Mouse (Mus musculus) hindbrain, embryonic 12.5 days (tissue): ENCODE data around the gene Mrps10. TPM values are rescaled to one million over a fixed set of nuclear protein-coding genes. Genes with fewer than 3 reads are reported as not detected.
"Not testable (repeated sequence)": the region's sequence is repeated elsewhere in the genome, so short reads cannot be mapped to it uniquely, and the experiment has no call there.

ENCODE experiments used
- ATAC-seq: fragments of 200-750 bp; cut with Nextera tagmentation; 2 replicates; pipeline ENCODE4 v1.8.0; 2017; ENCODE audit warnings: moderate TSS enrichment; ENCODE audit not compliant: low FRiP score
- H3K27ac ChIP-seq: fragments of 300-500 bp; sonication (generic); 2 replicates; pipeline ENCODE4 v1.5.1; 2016; ENCODE audit warnings: mild to moderate bottlenecking
- H3K27me3 ChIP-seq: fragments of 300-500 bp; sonication (generic); 2 replicates; pipeline ENCODE4 v1.6.1; 2016; ENCODE audit warnings: mild to moderate bottlenecking
- H3K36me3 ChIP-seq: fragments of 300-500 bp; sonication (generic); 2 replicates; pipeline ENCODE4 v1.6.1; 2016; ENCODE audit warnings: mild to moderate bottlenecking
- H3K4me1 ChIP-seq: fragments of 300-500 bp; sonication (generic); 2 replicates; pipeline ENCODE4 v1.6.1; 2016
- H3K4me2 ChIP-seq: fragments of 300-500 bp; sonication (generic); replicated peaks from 2 replicates; pipeline ENCODE4 v1.6.1; 2016; ENCODE audit warnings: mild to moderate bottlenecking
- H3K4me3 ChIP-seq: fragments of 300-500 bp; sonication (generic); 2 replicates; pipeline ENCODE4 v1.5.1; 2016; ENCODE audit warnings: mild to moderate bottlenecking
- H3K9ac ChIP-seq: fragments of 300-500 bp; sonication (generic); 2 replicates; pipeline ENCODE4 v1.6.1; 2016; ENCODE audit warnings: mild to moderate bottlenecking, moderate library complexity
- H3K9me3 ChIP-seq: fragments of 300-500 bp; sonication (generic); replicated peaks from 2 replicates; pipeline ENCODE4 v1.6.1; 2016; ENCODE audit warnings: mild to moderate bottlenecking
- WGBS: fragments of 180-500 bp; shearing (Covaris S2); methylation state at CpG from one replicate; pipeline ENCODE4 v1.1.7; 2016; 5-methylcytosine and 5-hydroxymethylcytosine counted together
- polyA plus RNA-seq: library from polyadenylated mRNA; unstranded; fragments of >200 nt; fragmentation: Nextera tagmentation; extraction: Ambion mirVana; gene quantifications from 2 replicates; pipeline ENCODE4 v1.2.1, GENCODE M21; 2016

Mrps10 gene
- polyA plus RNA-seq, 1 experiment from 2014 or later = 69.3 TPM

DNA sequence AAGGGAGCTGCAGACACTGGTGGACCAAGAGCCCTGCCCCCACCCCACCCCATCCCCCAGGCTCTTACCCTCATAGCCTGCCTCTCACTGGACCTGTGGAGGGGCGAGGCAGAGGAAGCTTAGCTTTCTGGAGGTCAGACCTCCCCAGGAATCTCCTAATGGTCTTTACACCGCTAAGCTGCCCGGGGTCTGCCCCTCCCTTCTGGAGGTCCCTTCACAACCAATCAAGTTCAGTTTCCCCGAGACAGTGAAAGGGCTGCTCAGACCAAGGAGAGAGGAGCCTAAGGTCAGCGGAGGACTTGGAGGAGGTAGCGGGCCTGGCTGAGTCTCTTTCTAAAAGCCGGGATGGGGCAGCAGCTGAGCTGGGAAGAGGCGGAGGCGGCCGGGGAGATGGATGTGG, 16.5 kb downstream of the Mrps10 start, which contains the start of gene Guca1b:
Gene Guca1b (plus strand): TSS at position 249 of the 400 bp plus-strand sequence.
- H3K4me3 ChIP-seq = no peak within 1 kb of the TSS
- no peak within 1 kb of the TSS for H3K9ac ChIP-seq
- H3K4me2 ChIP-seq = no peak within 1 kb of the TSS
- no peaks in the 10 kb centered on the region for H3K4me1 ChIP-seq
- H3K27ac ChIP-seq = no peak within 1 kb of the TSS
- H3K9me3 ChIP-seq = peaks cover 7% of the 10 kb centered on the region; the same call in 1 of the 2 replicates
- H3K27me3 ChIP-seq = no peaks in the 10 kb centered on the region
- peaks cover 22% of the 10 kb centered on the region for H3K36me3 ChIP-seq
- 49% methylated on average over 10 of the region's 10 CpGs for WGBS
- no peak for ATAC-seq

- Histone ChIP-seq H3K36me3 (peaks cover 6% of the 10 kb centered on the region; the same call in 1 of the 2 replicates), H3K4me1 (no peaks in the 10 kb centered on the region), H3K9ac (no peak overlapping the region), H3K4me2 (no peak overlapping the region), H3K4me3 (no peak overlapping the region), H3K27ac (no peak overlapping the region), H3K27me3 (no peaks in the 10 kb centered on the region), H3K9me3 (peaks cover 7% of the 10 kb centered on the region; the same call in 1 of the 2 replicates)
- ATAC-seq = no peak
- WGBS = 71% methylated on average over 4 of the region's 4 CpGs
These were observed 18.0 kb downstream of the Mrps10 start for GRCm38 (mm10) chr17:47386649-47387048.

GRCm38 (mm10) chr17:47394223-47394869, 25.7 kb downstream of the Mrps10 start:
- peaks cover 11% of the 10 kb centered on the region for H3K4me1 ChIP-seq
- no peaks in the 10 kb centered on the region for H3K9me3 ChIP-seq
- 21% methylated on average over 24 of the region's 24 CpGs for WGBS
- H3K4me3 ChIP-seq = peak overlapping the region; percentile 1; the same call in 1 of the 2 replicates
- 0 out of 2 replicates have a peak overlapping the region, but pooled peaks have one; percentile 35 for H3K9ac ChIP-seq
- peak overlapping the region; percentile 44 for H3K4me2 ChIP-seq
- H3K27ac ChIP-seq = no peak overlapping the region
- no peak for ATAC-seq
- H3K27me3 ChIP-seq = peaks cover 38% of the 10 kb centered on the region
- no peaks in the 10 kb centered on the region for H3K36me3 ChIP-seq

DNA sequence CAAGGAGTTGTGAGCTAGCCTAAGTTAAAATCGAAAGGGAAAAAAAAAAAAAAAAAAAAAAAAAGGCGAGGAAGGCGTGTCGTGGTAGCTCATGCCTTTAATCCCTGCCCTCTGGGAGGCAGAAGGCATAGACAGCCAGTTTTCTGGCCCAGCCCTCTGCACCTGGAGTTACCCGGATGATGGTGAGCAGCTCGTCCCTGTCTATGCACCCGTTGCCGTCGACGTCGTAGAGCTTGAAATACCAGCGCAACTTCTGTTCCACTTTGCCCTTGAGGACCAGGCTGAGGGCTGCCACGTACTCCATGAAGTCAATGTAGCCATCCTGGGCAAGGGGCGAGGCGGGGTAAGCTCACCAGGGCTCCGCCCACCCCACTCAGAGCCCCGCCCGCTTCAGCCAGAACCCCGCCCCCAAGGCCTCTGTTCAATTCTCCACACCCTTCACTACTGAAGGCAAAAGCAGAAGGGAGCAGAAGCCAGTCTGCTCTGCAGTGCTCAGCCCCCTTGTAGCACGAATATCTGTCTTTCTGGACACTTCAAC, 26.8 kb downstream of the Mrps10 start:
- no peaks in the 10 kb centered on the region for H3K36me3 ChIP-seq
- peaks cover 11% of the 10 kb centered on the region for H3K4me1 ChIP-seq
- H3K4me2 ChIP-seq = peak overlapping the region; percentile 44
- H3K4me3 ChIP-seq = peak overlapping the region; percentile 20
- 4% methylated on average over 20 of the region's 20 CpGs for WGBS
- no peak overlapping the region for H3K9ac ChIP-seq
- peak; percentile 83 for ATAC-seq
- H3K27ac ChIP-seq = no peak overlapping the region
- no peaks in the 10 kb centered on the region for H3K9me3 ChIP-seq
- H3K27me3 ChIP-seq = peaks cover 38% of the 10 kb centered on the region

DNA sequence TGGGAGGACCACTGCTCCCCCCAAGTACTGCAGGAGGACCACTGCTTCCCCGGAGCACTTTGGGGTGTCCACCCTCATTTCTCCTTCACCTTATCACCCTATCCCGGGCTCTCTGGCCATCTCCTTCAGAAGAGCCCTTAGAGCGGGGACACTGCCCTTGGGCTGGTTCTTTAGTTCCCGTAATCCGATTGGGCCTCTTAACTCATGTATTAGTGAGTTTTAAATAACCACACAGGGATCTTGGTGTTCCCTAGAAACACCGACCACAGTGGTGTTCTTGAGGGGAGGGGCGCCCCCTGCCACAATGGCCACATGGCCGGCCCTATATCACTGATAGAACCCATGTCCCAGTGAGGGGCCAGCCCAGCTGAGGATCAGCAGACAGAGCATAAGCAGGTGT, 30.4 kb downstream of the Mrps10 start:
- H3K36me3 ChIP-seq = no peaks in the 10 kb centered on the region
- H3K4me2 ChIP-seq = no peak overlapping the region
- WGBS = 89% methylated on average over 8 of the region's 8 CpGs
- H3K9me3 ChIP-seq = no peaks in the 10 kb centered on the region
- no peak overlapping the region for H3K4me3 ChIP-seq
- H3K9ac ChIP-seq = no peak overlapping the region
- ATAC-seq = no peak
- no peak overlapping the region for H3K27ac ChIP-seq
- peaks cover 31% of the 10 kb centered on the region for H3K27me3 ChIP-seq
- peaks cover 11% of the 10 kb centered on the region for H3K4me1 ChIP-seq

DNA sequence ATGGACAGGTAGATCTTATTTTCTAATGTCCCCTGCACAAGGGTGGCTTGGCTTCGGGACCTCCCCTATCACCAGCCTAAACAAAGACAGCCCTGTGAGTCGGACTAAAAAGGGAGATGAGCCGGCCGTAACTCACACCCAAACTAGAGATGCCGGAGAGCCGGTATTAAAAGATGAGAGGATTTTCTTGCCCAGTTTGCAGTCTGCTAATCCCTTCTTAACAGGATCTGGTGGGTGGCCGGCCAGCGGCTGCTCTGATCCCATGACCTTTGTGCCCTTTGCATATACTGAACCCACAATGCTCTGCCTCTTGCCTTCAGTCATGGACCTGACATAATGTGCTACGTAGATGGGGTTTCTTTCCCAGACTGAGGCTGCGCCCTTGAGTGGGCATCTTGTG, 31.8 kb downstream of the Mrps10 start, which contains the start of gene Guca1a:
Gene Guca1a (minus strand): TSS at position 134 of the 400 bp plus-strand sequence.
- H3K4me2 ChIP-seq = no peak within 1 kb of the TSS
- H3K36me3 ChIP-seq = no peaks in the 10 kb centered on the region
- WGBS = 65% methylated on average over 10 of the region's 10 CpGs
- H3K27me3 ChIP-seq = peaks cover 23% of the 10 kb centered on the region
- no peak within 1 kb of the TSS for H3K4me3 ChIP-seq
- no peak within 1 kb of the TSS for H3K27ac ChIP-seq
- ATAC-seq = no peak
- no peak within 1 kb of the TSS for H3K9ac ChIP-seq
- 0 out of 2 replicates have a peak, but pooled peaks cover 3% of the 10 kb centered on the region for H3K4me1 ChIP-seq
- no peaks in the 10 kb centered on the region for H3K9me3 ChIP-seq

- Histone ChIP-seq H3K4me3 (no peak overlapping the region), H3K4me1 (no peaks in the 10 kb centered on the region), H3K27me3 (peaks cover 44% of the 10 kb centered on the region), H3K9me3 (no peaks in the 10 kb centered on the region), H3K36me3 (no peaks in the 10 kb centered on the region), H3K9ac (no peak overlapping the region), H3K4me2 (no peak overlapping the region), H3K27ac (no peak overlapping the region)
- ATAC-seq = no peak
- 68% methylated on average over 10 of the region's 10 CpGs for WGBS
These were observed 39.2 kb downstream of the Mrps10 start for GRCm38 (mm10) chr17:47407717-47408557.

- no peak for ATAC-seq
These were observed 39.8 kb downstream of the Mrps10 start for GRCm38 (mm10) chr17:47408558-47408898.

DNA sequence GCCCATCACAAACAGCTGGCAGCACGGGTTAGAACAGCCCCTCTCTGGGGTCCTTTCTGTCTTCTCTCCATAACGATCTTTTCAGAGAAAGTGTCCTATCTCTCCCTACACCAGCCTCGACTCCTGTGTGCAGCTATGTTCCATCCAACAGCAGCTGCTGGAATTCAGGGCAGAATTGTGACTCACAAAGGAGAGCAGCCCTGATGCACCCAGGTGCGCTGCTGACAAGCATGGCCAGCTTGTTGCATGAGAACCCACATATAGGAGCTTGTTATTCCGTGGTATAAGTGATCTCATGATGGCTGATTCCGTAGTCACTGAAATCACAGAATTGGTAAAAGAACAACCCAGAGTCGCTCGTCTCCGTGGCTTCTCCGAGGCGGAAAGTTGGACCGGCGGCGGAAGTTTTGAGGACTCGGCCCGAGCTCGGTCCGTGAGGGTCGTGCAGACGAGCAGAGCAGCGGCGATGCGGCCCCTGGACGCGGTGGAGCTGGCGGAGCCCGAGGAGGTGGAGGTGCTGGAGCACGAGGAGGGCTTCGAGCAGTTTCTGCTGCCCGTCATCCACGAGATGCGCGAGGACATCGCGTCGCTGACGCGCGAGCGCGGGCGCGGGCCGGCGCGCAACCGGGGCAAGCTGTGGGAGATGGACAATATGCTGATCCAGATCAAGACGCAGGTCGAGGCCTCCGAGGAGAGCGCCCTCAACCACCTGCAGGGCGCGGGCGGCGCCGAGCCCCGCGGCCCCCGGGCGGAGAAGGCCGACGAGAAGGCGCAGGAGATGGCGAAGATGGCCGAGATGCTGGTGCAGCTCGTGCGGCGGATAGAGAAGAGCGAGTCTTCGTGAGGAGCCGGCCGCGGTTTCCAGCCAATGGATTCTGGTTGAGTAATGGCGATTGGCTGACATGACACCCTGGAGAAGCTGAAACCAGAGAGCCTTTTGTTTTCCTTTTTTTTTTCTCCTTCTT, 41.5 kb downstream of the Mrps10 start:
- not testable (repeated sequence) for H3K27ac ChIP-seq, H3K4me1 ChIP-seq, H3K9me3 ChIP-seq, H3K36me3 ChIP-seq
- ATAC-seq = 0 out of 2 replicates have a peak, but pooled peaks have one; percentile 19
- WGBS = 3% methylated on average over 74 of the region's 74 CpGs
- H3K9ac ChIP-seq = 0 out of 2 replicates have a peak overlapping the region, but pooled peaks have one; percentile 43
- peak overlapping the region; percentile 60 for H3K4me2 ChIP-seq
- peaks cover 48% of the 10 kb centered on the region for H3K27me3 ChIP-seq
- H3K4me3 ChIP-seq = peak overlapping the region; percentile 35

More at GRCm38 (mm10) chr17:47408558-47408898, 39.8 kb downstream of the Mrps10 start:
- H3K27me3 ChIP-seq = peaks cover 50% of the 10 kb centered on the region
- no peak overlapping the region for H3K9ac ChIP-seq
- H3K36me3 ChIP-seq = no peaks in the 10 kb centered on the region
- H3K27ac ChIP-seq = no peak overlapping the region
- H3K4me2 ChIP-seq = no peak overlapping the region
- no peaks in the 10 kb centered on the region for H3K9me3 ChIP-seq
- WGBS = 27% methylated on average over 8 of the region's 8 CpGs
- no peaks in the 10 kb centered on the region for H3K4me1 ChIP-seq
- no peak overlapping the region for H3K4me3 ChIP-seq

- H3K9ac ChIP-seq = no peak overlapping the region
- H3K27ac ChIP-seq = no peak overlapping the region
- no peak overlapping the region for H3K4me2 ChIP-seq
- no peaks in the 10 kb centered on the region for H3K4me1 ChIP-seq
- no peaks in the 10 kb centered on the region for H3K36me3 ChIP-seq
- WGBS = 65% methylated on average over 2 of the region's 2 CpGs
- no peaks in the 10 kb centered on the region; the same call in 1 of the 2 replicates for H3K27me3 ChIP-seq
- H3K9me3 ChIP-seq = no peaks in the 10 kb centered on the region
- H3K4me3 ChIP-seq = no peak overlapping the region
- ATAC-seq = no peak
These were observed 51.5 kb downstream of the Mrps10 start for GRCm38 (mm10) chr17:47420195-47420594.

DNA sequence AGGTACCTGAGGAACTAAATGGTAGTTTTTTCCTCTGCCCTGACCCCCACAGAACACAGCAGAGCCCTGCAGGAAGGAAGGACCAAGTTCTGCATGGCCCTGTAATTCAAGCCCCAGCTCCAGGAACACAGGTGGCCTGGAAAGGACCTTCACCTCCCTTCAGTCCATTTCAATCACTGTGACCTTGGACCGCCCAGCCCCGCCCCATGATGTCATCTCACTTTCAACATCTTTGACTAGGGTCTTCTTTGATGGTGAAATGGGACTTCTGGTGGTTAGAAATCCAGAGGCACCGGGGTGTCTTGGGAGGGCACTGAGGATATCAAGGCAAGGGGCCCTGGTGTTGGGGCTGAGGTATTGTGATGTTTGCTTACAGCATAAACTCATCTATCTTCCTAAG, 52.9 kb downstream of the Mrps10 start:
- ATAC-seq = no peak
- H3K4me3 ChIP-seq = no peak overlapping the region
- H3K9me3 ChIP-seq = no peaks in the 10 kb centered on the region
- H3K36me3 ChIP-seq = no peaks in the 10 kb centered on the region
- H3K4me1 ChIP-seq = no peaks in the 10 kb centered on the region
- no peak overlapping the region for H3K9ac ChIP-seq
- no peak overlapping the region for H3K4me2 ChIP-seq
- no peak overlapping the region for H3K27ac ChIP-seq
- H3K27me3 ChIP-seq = no peaks in the 10 kb centered on the region; the same call in 1 of the 2 replicates
- 82% methylated on average over 3 of the region's 3 CpGs for WGBS
